Mouse (Mus musculus): ENCODE results near the gene Chmp5.

DNA sequence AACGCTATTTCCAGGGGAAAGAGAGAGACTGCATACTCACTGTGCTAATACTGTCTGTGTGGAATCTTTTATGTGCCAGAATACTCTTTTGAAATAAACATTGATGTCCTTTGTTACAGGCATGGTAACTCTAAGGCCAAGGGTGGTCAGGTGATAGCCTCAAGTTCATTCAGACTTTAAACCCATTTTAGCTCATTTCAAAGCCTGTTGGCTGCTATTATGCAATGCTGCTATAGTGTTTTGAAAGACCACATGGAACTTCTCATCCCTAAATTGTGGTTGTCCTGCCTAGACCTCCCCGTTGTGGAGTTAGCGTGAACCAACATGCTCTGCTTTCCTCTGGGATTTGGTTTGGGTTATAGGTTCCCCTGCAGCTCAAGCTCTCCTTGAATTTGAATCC, 27.5 kb downstream of the Chmp5 start:
- TF ChIP-seq CTCF (IDR thresholded peaks at IDR 0.05; ENCODE audit: borderline replicate concordance, insufficient read depth, low read depth, low read length): no peak
- no peak for TF ChIP-seq POLR2A (IDR thresholded peaks at IDR 0.05; ENCODE audit: borderline replicate concordance, insufficient read depth, low read length)
